Mouse (Mus musculus): ENCODE results near the gene Ccdc88a.

Ccdc88a gene

GRCm38 (mm10) chr11:29548504-29549424 is 175.3 kb downstream of the Ccdc88a start:
- DNase-seq (ENCODE audit: low spot score in 2 of 2), result peak in 1 of 2 experiments; percentile 3

GRCm38 (mm10) chr11:29549425-29549778 is 175.9 kb downstream of the Ccdc88a start:
- no peak for DNase-seq (ENCODE audit: low spot score in 2 of 2)

Measured in thymus, postnatal 10 days (tissue).